Mouse (Mus musculus): ENCODE measurements around the gene Mcm6. TPM values are rescaled to one million over a fixed set of nuclear protein-coding genes. Genes with fewer than 3 reads are reported as not detected.

Gene Mcm6
- 100 to 1,000 TPM; 135 to 172 TPM for polyA plus RNA-seq (2017; shearing (Covaris generic))

GRCm38 (mm10) chr1:128359554-128360376 is at the start of gene Mcm6:
Gene Mcm6 (minus strand): TSS chr1:128359664.

GRCm38 (mm10) chr1:128328218-128328617 is 31.2 kb downstream of the Mcm6 start, which contains the start of gene Lct:
Gene Lct (minus strand): TSS chr1:128328318.

Other genes with a start within 250 kb of the Mcm6 start
- gene Ubxn4, start 115.7 kb downstream of the Mcm6 start, polyA plus RNA-seq (2017; shearing (Covaris generic)), result 100 to 1,000 TPM; 106 to 123 TPM
- gene Lct, start 31.3 kb downstream of the Mcm6 start, polyA plus RNA-seq (2017; shearing (Covaris generic)), result under 1 TPM; 0.05 to 0.27 TPM
- 100 to 1,000 TPM; 171 to 179 TPM for gene Dars, start 57.7 kb upstream of the Mcm6 start, polyA plus RNA-seq (2017; shearing (Covaris generic))
- gene Cxcr4, start 232.6 kb upstream of the Mcm6 start, polyA plus RNA-seq (2017; shearing (Covaris generic)), result 10 to 100 TPM; 16.1 to 38.3 TPM